Mouse (Mus musculus): ENCODE data around the gene Fam171a1.

- TF ChIP-seq POLR2A (IDR thresholded peaks at IDR 0.05; ENCODE audit: insufficient read depth, low read depth, low read length) (no peak), EP300 (IDR thresholded peaks at IDR 0.05; ENCODE audit: insufficient read depth, low read depth, low read length) (no peak), CTCF (IDR thresholded peaks at IDR 0.05) (no peak)
Observed at GRCm38 (mm10) chr2:3117855-3118202, 3.8 kb downstream of the Fam171a1 start.
